Mouse (Mus musculus): ENCODE results near the gene Ptprk.

Ptprk gene

GRCm38 (mm10) chr10:28184675-28185074, 110.1 kb downstream of the Ptprk start:
- no peak for DNase-seq (ENCODE audit: low spot score in 2 of 2)

DNA sequence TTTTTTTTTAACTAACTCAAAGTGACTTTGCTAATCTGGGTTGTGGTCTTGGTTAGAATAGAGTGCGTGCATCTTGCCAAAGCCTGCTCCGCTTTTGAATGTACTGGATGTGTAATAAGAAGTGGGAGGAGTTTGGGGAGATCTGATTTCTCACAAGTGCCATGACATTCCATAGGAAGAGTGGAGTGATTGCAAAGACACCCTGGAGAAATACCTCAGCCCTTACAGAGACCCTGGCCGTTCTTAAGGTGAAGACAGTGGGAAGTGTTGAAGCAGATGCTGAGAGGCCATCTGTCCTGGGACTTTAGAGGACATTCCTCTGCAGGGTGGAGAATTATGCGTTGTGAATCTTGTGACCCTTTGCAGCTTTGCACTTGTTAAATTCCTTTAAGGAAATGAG, 110.7 kb downstream of the Ptprk start:
- DNase-seq (ENCODE audit: low spot score in 2 of 2), result no peak

- DNase-seq (ENCODE audit: low spot score in 2 of 2), result no peak
These were observed 111.6 kb downstream of the Ptprk start for GRCm38 (mm10) chr10:28186018-28186800.

DNA sequence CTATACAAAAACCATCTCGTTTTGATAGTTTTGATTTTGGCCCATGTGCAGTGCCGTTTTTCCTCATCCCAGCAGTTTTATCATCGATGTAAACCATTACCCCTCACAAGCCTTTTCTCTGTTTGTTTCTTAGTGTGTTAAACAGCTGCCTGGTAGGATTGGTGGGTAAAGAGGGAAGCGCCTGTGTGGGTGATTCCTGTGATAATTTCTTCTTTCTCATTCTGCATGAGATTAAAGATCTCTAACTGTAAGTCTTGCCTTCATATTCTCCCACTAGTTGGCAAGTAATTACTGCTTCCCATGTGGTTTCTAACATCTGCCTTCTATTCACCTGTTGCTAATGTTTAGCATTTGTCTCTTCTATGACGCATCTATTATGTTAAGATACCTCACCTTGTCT, 116.8 kb downstream of the Ptprk start:
- DNase-seq (ENCODE audit: low spot score in 2 of 2), result peak in 1 of 2 experiments; percentile 10

GRCm38 (mm10) chr10:28193630-28194029, 119.0 kb downstream of the Ptprk start:
- no peak for DNase-seq (ENCODE audit: low spot score in 2 of 2)

DNA sequence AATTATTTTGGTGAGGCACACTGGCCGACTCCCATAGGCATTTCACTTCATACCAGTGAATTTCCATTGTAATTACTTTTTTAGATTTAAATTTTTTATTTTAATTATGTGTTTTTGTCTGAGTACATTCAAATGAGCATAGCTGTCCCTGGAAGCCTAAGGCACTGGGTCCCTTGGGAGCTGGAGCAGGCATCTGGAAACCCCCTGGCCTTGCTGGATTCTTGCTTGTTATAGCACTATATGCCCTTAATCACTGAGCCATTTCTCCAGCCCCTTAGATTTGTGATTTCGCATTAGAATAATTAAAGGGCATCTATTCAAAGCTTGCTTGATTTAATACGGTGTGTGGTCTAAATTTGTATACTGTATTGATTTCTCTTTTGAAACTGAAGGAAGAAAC, 126.0 kb downstream of the Ptprk start:
- DNase-seq (ENCODE audit: low spot score in 2 of 2), result no peak

GRCm38 (mm10) chr10:28209394-28209793, 134.8 kb downstream of the Ptprk start:
- DNase-seq (ENCODE audit: low spot score in 2 of 2), result no peak

- no peak for DNase-seq (ENCODE audit: low spot score in 2 of 2)
These were observed 137.5 kb downstream of the Ptprk start for GRCm38 (mm10) chr10:28212083-28212482.

GRCm38 (mm10) chr10:28215153-28215552, 140.5 kb downstream of the Ptprk start:
- DNase-seq (ENCODE audit: low spot score in 2 of 2), result no peak

- no peak for DNase-seq (ENCODE audit: low spot score in 2 of 2)
These were observed 149.0 kb downstream of the Ptprk start for GRCm38 (mm10) chr10:28223602-28224001.

GRCm38 (mm10) chr10:28224376-28224775, 149.8 kb downstream of the Ptprk start:
- no peak for DNase-seq (ENCODE audit: low spot score in 2 of 2)

GRCm38 (mm10) chr10:28225536-28226075, 151.0 kb downstream of the Ptprk start:
- no peak for DNase-seq (ENCODE audit: low spot score in 2 of 2)

- DNase-seq (ENCODE audit: low spot score in 2 of 2), result no peak
These were observed 153.1 kb downstream of the Ptprk start for GRCm38 (mm10) chr10:28227732-28228131.

DNA sequence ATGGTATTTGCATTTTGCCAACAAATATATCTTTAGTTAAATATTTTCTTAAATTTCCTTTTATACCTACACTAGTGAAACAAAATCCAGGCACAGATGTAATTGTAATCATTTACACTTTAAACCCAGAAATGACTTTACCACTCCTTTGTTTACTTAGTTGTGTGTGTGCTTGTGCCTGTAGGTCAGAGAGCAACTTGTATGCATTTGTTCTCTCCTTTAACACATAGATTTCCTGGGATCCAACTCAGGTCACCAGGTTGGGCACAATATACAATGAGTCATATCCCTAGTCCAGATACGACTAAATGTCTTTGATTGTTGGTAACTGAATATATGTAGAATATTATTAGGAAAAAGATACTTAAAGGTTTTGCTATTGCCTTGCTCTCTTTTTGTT, 153.6 kb downstream of the Ptprk start:
- DNase-seq (ENCODE audit: low spot score in 2 of 2), result no peak

GRCm38 (mm10) chr10:28232273-28233167, 157.9 kb downstream of the Ptprk start:
- DNase-seq (ENCODE audit: low spot score in 2 of 2), result no peak

DNA sequence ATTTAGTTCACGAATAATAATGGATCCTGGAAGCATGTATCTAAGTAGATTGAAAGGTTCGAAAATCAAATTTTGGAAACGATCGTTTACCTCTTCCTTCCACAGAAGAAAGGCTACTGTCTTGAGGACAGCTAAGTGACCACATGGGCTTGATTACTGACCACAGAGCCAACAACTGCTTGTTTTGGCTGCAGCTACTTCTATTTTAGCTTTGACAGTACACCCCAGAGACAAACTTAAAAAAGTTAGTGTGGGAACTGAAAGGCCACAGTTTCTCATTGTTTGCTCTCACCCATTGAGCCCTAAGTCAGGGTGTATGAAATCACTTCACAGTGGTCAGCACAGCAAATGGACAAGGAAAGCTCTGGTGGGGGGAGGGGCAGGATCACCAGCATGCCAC, 174.4 kb downstream of the Ptprk start:
- no peak for DNase-seq (ENCODE audit: low spot score in 2 of 2)

- DNase-seq (ENCODE audit: low spot score in 2 of 2), result no peak
These were observed 176.8 kb downstream of the Ptprk start for GRCm38 (mm10) chr10:28251385-28251784.

DNA sequence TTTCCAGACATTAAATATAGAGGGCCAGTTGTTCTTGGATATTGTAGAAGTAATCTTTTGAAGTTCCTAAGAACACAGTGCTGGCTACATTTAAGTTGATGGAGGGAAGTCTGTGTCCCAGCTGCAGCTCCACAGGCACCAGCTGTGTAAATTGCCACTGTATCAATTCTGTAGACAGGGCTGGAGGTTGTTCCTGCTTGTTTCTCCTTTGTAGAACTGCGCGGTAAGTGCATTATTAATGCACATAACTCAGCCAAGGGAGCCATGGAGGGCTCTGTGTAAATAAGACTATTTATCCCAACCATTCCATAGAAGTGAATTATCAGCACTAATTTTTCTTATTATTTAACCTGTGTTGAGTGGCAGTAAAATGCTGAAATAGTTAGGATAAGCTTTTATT, 186.0 kb downstream of the Ptprk start:
- DNase-seq (ENCODE audit: low spot score in 2 of 2), result no peak

DNA sequence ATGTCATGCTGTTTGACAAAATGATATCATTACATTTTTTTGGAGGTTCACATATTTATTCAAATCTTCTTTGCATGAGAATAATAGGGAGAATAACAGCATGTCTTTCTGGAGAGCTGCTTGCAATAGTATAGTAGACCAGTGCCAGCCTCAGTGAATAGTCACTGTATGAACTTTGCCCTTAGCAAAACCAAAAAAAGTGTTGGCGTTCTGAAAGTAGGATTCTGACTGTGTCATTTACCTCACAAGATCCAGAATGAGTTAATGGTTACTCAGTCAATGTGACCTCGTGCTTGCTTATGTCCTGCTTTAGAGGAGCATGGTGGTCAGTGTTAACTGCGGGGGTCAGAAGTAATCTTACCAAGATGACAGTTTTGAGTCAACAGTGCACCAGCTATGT, 187.5 kb downstream of the Ptprk start:
- no peak for DNase-seq (ENCODE audit: low spot score in 2 of 2)

GRCm38 (mm10) chr10:28263546-28263945, 188.9 kb downstream of the Ptprk start:
- DNase-seq (ENCODE audit: low spot score in 2 of 2), result no peak

GRCm38 (mm10) chr10:28270273-28270672, 195.7 kb downstream of the Ptprk start:
- no peak for DNase-seq (ENCODE audit: low spot score in 2 of 2)

- no peak for DNase-seq (ENCODE audit: low spot score in 2 of 2)
These were observed 197.3 kb downstream of the Ptprk start for GRCm38 (mm10) chr10:28271729-28272606.

Data from right cerebral cortex, postnatal 36 days (tissue).